ENCODE assay signal across 12 mouse cellular contexts in the genomic region with DNA sequence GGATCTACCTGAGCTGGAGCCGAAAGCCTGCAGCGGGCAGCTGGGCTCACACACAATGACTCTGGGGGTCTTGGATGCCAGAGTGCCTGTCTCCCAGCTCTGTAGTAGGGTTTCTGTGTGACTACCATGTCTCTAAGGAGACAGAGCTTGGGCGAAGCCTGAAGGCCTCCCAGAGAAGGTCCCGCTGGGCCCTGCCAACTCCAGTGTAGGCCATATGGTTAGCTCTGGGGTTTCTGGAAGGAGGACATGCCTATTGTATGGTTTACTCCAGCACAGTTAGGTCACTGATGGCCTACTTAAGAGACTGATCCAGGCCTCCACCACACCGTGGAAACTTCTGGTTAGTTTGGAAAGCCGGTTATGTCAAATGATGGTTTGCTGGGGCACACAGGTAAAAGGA.
"Had no signal": no experiment of that assay in that cellular context is flagged by ENCODE, and none has a peak within 500 bp of the region (broad histone marks: within the 10 kb centered on the region; RNA-seq: fewer than 3 reads in every experiment).

No protein-coding gene starts in this region.

- H3K27ac ChIP-seq: kidney, postnatal 0 days; layer of hippocampus, adult 2 months; left cerebral cortex, adult 2 months; liver, embryonic 13.5 days had no signal

- H3K9me3 ChIP-seq: liver, embryonic 13.5 days had no signal

- H3K27me3 ChIP-seq: liver, embryonic 13.5 days had no signal

- H3K36me3 ChIP-seq: liver, embryonic 13.5 days had no signal

- H3K4me3 ChIP-seq: layer of hippocampus, adult 2 months; left cerebral cortex, adult 2 months; liver, embryonic 13.5 days had no signal

- H3K4me2 ChIP-seq: liver, embryonic 13.5 days; midbrain, embryonic 11.5 days had no signal

- DNase-seq: kidney, postnatal 25 days; layer of hippocampus, postnatal 36 days; liver, embryonic 13.5 days; lung, adult 2 months; lung, postnatal 14 days; lung, postnatal 4 days; midbrain, embryonic 14.5 days; thymus, postnatal 25 days had no signal

- H3K9ac ChIP-seq: liver, embryonic 13.5 days had no signal
